Mouse (Mus musculus) lung, postnatal 0 days (tissue): ENCODE measurements around the gene Ikzf4.

Experiments
- CTCF ChIP-seq: IDR thresholded peaks from 2 replicates; pipeline ENCODE4 v1.5.1; 2016; ENCODE audit warnings: antibody characterized with exemption, mild to moderate bottlenecking
- EP300 ChIP-seq: IDR thresholded peaks from 2 replicates; pipeline ENCODE4 v1.6.1; 2016; ENCODE audit warnings: antibody characterized with exemption, mild to moderate bottlenecking, control low read depth

DNA sequence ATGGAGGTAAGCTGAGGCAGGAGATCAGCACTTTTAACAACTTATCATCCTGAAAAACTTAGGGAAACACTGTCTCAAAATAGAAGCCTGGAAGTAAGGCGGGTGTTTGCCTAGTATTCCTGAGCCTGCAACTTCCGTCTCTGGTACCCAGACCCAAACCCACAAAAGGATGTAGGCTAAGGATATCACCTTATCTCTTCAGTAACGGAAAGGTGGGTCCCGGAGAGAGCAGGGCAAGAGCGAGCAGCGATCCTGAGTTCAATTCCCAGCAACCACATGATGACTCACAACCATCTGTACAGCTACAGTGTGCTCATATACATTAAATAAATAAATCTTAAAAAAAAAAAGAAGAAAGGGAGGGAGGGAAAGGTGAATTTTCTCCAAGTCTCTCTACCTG is 54.4 kb downstream of the Ikzf4 start:
- TF ChIP-seq CTCF (no peak), EP300 (no peak)
